Mouse (Mus musculus) heart, embryonic 14.5 days (tissue): ENCODE measurements at regions not wholly inside any gene's neighbourhood (a gene's known extent, or its start where the extent isn't known, plus 50 kb on each side); places are given as distances from the start of the nearest gene placed in this dataset.

Experiments
- ATAC-seq: fragments of 200-750 bp; cut with Nextera tagmentation; 2 replicates; pipeline ENCODE4 v1.8.0; 2017; ENCODE audit warnings: low read depth, moderate TSS enrichment; ENCODE audit not compliant: insufficient number of reproducible peaks, insufficient read depth, low FRiP score
- H3K27ac ChIP-seq, 2 experiments: fragments of 200-500 bp in 1 of 2; fragments of 300-500 bp in 1 of 2; sonication (generic) in 1 of 2; replicated peaks in 1 of 2; 2 replicates each; pipeline ENCODE4 v1.5.1; 2012 to 2014; ENCODE audit warnings: low read depth in 2 of 2, low read length in 2 of 2, control low read depth in 1 of 2, mild to moderate bottlenecking in 1 of 2, mixed read lengths in 1 of 2; ENCODE audit not compliant: control insufficient read depth in 1 of 2, insufficient read depth in 1 of 2
- H3K27me3 ChIP-seq: fragments of 300-500 bp; sonication (generic); 2 replicates; pipeline ENCODE4 v1.6.1; 2014; ENCODE audit warnings: mild to moderate bottlenecking, low read length, control low read depth; ENCODE audit not compliant: control insufficient read depth, insufficient read depth
- H3K36me3 ChIP-seq: fragments of 300-500 bp; sonication (generic); 2 replicates; pipeline ENCODE4 v1.6.1; 2014; ENCODE audit warnings: mild to moderate bottlenecking, control low read depth, low read length, mixed read lengths; ENCODE audit not compliant: control insufficient read depth, insufficient read depth
- H3K4me1 ChIP-seq, 2 experiments: fragments of 200-500 bp in 1 of 2; fragments of 300-500 bp in 1 of 2; sonication (generic) in 1 of 2; 2 replicates each; pipeline ENCODE4 v1.6.1; 2012 to 2014; ENCODE audit warnings: low read length in 2 of 2, control low read depth in 1 of 2, mixed read lengths in 1 of 2; ENCODE audit not compliant: control insufficient read depth in 2 of 2, insufficient read depth in 2 of 2
- H3K4me2 ChIP-seq: fragments of 300-500 bp; sonication (generic); 2 replicates; pipeline ENCODE4 v1.6.1; 2014; ENCODE audit warnings: mild to moderate bottlenecking, low read length
- H3K4me3 ChIP-seq, 2 experiments: fragments of 200-500 bp in 1 of 2; fragments of 300-500 bp in 1 of 2; sonication (generic) in 1 of 2; 2 replicates each; pipeline ENCODE4 v1.5.1; 2012 to 2014; ENCODE audit warnings: low read length in 2 of 2, mild to moderate bottlenecking in 2 of 2, control low read depth in 1 of 2, low read depth in 1 of 2, moderate library complexity in 1 of 2; ENCODE audit not compliant: control insufficient read depth in 1 of 2, insufficient read depth in 1 of 2
- H3K9ac ChIP-seq: fragments of 300-500 bp; sonication (generic); 2 replicates; pipeline ENCODE4 v1.6.1; 2014; ENCODE audit warnings: mild to moderate bottlenecking, low read length
- H3K9me3 ChIP-seq: fragments of 300-500 bp; sonication (generic); 2 replicates; pipeline ENCODE4 v1.6.1; 2016; ENCODE audit warnings: low read length, control low read depth; ENCODE audit not compliant: control insufficient read depth
- WGBS: fragments of 180-500 bp; shearing (Covaris S2); extraction: QIAGEN DNeasy Blood & Tissue Kit; methylation state at CpG from one replicate; pipeline ENCODE4 v1.1.7; 2014; 5-methylcytosine and 5-hydroxymethylcytosine counted together

DNA sequence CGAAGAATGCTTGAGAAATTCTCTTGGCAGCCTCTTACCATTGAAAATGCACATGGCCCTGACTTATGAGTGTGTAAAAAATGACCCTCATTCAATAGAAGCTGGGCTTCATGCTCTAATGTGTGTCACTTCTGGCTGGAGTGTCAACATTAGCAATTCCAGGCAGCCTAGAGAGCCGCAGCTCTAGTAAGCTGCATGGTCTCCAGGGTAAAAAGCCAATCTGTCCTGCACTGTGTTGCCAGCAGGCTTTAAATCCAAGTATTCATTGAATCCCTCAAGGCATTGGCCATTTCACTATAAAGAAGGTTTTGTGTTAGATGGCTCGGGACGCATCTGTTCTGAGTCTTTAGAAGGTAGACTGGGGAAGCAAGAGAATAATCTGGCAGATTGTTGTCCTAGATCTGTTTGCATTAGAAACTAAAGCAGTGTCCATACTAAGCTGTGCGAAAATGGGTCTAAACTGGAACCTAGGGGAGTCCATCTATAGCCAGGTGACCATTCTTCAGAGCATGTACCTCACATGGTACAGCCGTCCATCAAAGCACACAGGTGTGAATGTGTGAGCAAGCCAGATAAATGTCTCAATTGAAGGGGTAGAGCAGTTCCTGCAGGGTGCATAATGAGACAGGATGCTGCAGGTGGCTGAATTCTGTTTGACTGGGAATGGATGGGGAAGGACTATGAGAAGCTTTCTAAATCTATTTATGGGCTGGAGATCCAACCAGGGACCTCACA, 189.6 kb downstream of the Smoc2 start:
- 70% methylated on average over 6 of the region's 6 CpGs for WGBS
- H3K36me3 ChIP-seq: no peaks in the 10 kb centered on the region
- H3K4me2 ChIP-seq: no peak overlapping the region
- no peak overlapping the region for H3K4me3 ChIP-seq
- no peaks in the 10 kb centered on the region for H3K4me1 ChIP-seq
- peaks cover 15% of the 10 kb centered on the region for H3K27me3 ChIP-seq
- no peak overlapping the region for H3K9ac ChIP-seq
- no peak overlapping the region for H3K27ac ChIP-seq
- no peaks in the 10 kb centered on the region for H3K9me3 ChIP-seq
- no peak for ATAC-seq

DNA sequence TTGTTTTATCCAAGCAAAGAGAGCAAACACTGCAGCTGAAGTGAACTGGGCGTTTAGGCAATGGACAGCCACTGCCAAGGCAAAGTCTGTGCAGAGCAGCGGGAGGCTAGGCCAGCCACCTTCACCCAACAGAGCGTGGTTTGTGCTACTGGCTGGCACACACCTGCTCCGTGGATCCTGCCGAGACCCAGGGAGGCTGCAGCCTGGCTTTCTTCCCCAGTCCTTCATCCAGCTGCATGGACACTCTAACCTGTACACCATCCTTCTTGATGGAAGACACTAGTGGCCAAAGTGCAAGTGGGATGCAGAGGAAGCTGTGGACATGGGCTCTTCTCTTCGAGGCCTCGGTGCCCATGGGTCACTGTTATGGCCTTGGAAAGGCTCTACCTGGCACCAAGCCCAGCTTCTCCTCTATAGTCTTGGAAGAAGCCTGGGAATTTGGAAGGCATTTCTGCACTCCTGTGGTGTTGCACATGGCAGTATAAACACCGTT, 176.0 kb downstream of the Smoc2 start:
- H3K36me3 ChIP-seq: no peaks in the 10 kb centered on the region
- no peak for ATAC-seq
- WGBS: 75% methylated on average over 8 of the region's 8 CpGs
- no peaks in the 10 kb centered on the region for H3K4me1 ChIP-seq
- no peaks in the 10 kb centered on the region for H3K9me3 ChIP-seq
- H3K27me3 ChIP-seq: no peaks in the 10 kb centered on the region; the same call in 1 of the 2 replicates
- no peak overlapping the region for H3K4me3 ChIP-seq
- H3K27ac ChIP-seq: no peak overlapping the region
- no peak overlapping the region for H3K4me2 ChIP-seq
- H3K9ac ChIP-seq: no peak overlapping the region
